Mouse (Mus musculus) G1E (cell line): ENCODE measurements around the gene Naaladl1.

Experiments
- CTCF ChIP-seq: IDR thresholded peaks from 2 replicates; pipeline ENCODE4 v1.5.1; 2012; ENCODE audit warnings: low read depth, low read length, inconsistent platforms, mixed read lengths
- GATA1 ChIP-seq: IDR thresholded peaks from 2 replicates; pipeline ENCODE4 v1.6.1; 2012; ENCODE audit warnings: borderline replicate concordance, low read length, inconsistent platforms, mixed read lengths
- TAL1 ChIP-seq: conservative IDR thresholded peaks from 2 replicates; pipeline ENCODE4 v1.6.1; 2012; ENCODE audit warnings: low read depth, low read length, inconsistent platforms, mixed read lengths

DNA sequence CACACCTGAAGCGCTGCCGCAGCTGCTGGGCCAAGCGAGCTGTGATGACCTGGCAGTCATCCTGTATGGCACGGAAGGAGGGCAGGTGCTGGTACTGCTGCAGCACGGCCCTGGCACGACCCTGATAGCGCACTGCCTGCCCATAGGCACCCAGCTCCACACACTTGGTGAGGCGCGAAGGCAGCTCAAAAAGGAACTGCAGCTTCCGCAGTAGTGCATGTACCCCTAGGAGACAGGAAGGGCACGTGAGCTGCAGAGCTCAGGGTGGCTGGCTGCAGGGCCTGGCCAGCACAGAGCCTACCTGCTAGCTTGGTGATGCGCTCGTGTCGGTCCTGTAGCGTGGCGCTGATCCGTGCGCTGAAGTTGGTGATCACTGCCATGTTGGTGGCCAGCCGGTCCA is 34.3 kb upstream of the Naaladl1 start:
- TF ChIP-seq GATA1 (no peak), CTCF (no peak), TAL1 (no peak)
